ENCODE assay signal across 29 mouse cellular contexts in genomic region chr2:129176676-129177420, GRCm38 (mm10). TPM values are rescaled to one million over a fixed set of nuclear protein-coding genes. Genes with fewer than 3 reads are reported as not detected.
DNase-seq lines count a peak whose midpoint lies in the region; TF ChIP-seq lines count a peak whose summit lies in the region.
"Had no signal": no experiment of that assay in that cellular context is flagged by ENCODE, and none has a peak within 500 bp of the region (broad histone marks: within the 10 kb centered on the region; RNA-seq: fewer than 3 reads in every experiment).

No protein-coding gene starts in this region.

- H3K4me1 ChIP-seq in CH12.LX (ENCODE audit: control insufficient read depth in 1 of 2, insufficient read depth in 2 of 2) = peaks cover 16 to 74% of the 10 kb centered on the region in 2 experiments
- peaks cover 6% of the 10 kb centered on the region for H3K4me1 ChIP-seq in ES-Bruce4 (ENCODE audit: control insufficient read depth, insufficient read depth, low read length)
- H3K4me1 ChIP-seq: forebrain, embryonic 13.5 days; heart, embryonic 12.5 days; hindbrain, embryonic 15.5 days; stomach, embryonic 15.5 days had no signal

- no peaks in the 10 kb centered on the region for H3K9me3 ChIP-seq in CH12.LX (replicated peaks; ENCODE audit: low read length)
- H3K9me3 ChIP-seq in ES-Bruce4 (replicated peaks; ENCODE audit: control insufficient read depth, insufficient read depth, low read length, poor library complexity, severe bottlenecking) = no peaks in the 10 kb centered on the region
- H3K9me3 ChIP-seq: embryonic facial prominence, embryonic 10.5 days; embryonic facial prominence, embryonic 15.5 days; forebrain, embryonic 13.5 days; G1E; hindbrain, embryonic 15.5 days; kidney, embryonic 15.5 days; limb, embryonic 13.5 days; lung, embryonic 15.5 days; midbrain, embryonic 13.5 days; stomach, embryonic 15.5 days had no signal

- TF ChIP-seq EP300 in CH12.LX (IDR thresholded peaks at IDR 0.05; ENCODE audit: low read length) (no peak), ES-Bruce4 (IDR thresholded peaks at IDR 0.05; ENCODE audit: insufficient read depth, low read depth, low read length) (0 out of 2 replicates have a peak, but pooled peaks have one; percentile 34)

- in situ Hi-C loops in CH12.LX (cut with MboI; ENCODE audit: low pct_ligation_motif_present, low pct_unique_long_range_greater_than_20kb, low sequenced_read_pairs) = loop anchor here (5.0 kb wide), 1 partner anchor 80 kb away; no protein-coding TSS in a partner anchor

- no peak for DNase-seq in CH12.LX (ENCODE audit: extremely low read depth)
- peak; percentile 29 for DNase-seq in ZHBTc4 (ENCODE audit: low read depth, low spot score)
- peak; percentile 68 for DNase-seq in retina, postnatal 1 day
- DNase-seq in testis, postnatal 14 days (ENCODE audit: low spot score) = no peak
- no peak for DNase-seq in adrenal gland, adult 8-10 months
- no peak for DNase-seq in B cell, adult 2 months
- DNase-seq: adrenal gland, adult 2 months; cerebellum, adult 8-10 months; cerebellum, postnatal 25 days; gastrocnemius, postnatal 14 days; kidney, adult 18-20 months; kidney, postnatal 25 days; right cerebral cortex, postnatal 25 days; thymus, postnatal 14 days had no signal

- TF ChIP-seq CTCF in CH12.LX (conservative IDR thresholded peaks at IDR 0.05 in 1 of 2, IDR thresholded peaks at IDR 0.05 in 1 of 2; ENCODE audit: low read depth in 2 of 2, low read length in 2 of 2) (no peak), ES-Bruce4 (IDR thresholded peaks at IDR 0.05; ENCODE audit: low read depth, low read length) (no peak)

- no peaks in the 10 kb centered on the region for H3K27me3 ChIP-seq in CH12.LX (replicated peaks)
- H3K27me3 ChIP-seq in ES-Bruce4 (ENCODE audit: control insufficient read depth, insufficient read depth, low read length, poor library complexity, severe bottlenecking) = no peaks in the 10 kb centered on the region
- H3K27me3 ChIP-seq: embryonic facial prominence, embryonic 15.5 days; forebrain, embryonic 13.5 days; heart, embryonic 12.5 days; hindbrain, embryonic 15.5 days; kidney, embryonic 15.5 days; limb, embryonic 13.5 days; lung, embryonic 15.5 days; midbrain, embryonic 13.5 days; Patski; stomach, embryonic 15.5 days had no signal

- TF ChIP-seq POLR2A in CH12.LX (IDR thresholded peaks at IDR 0.05; ENCODE audit: low read depth, low read length) (no peak), ES-Bruce4 (IDR thresholded peaks at IDR 0.05; ENCODE audit: insufficient read depth, low read length) (no peak)

- no peak overlapping the region for H3K9ac ChIP-seq in CH12.LX (ENCODE audit: insufficient read depth, low read depth)
- H3K9ac ChIP-seq in ES-Bruce4 (ENCODE audit: low read depth, poor library complexity, severe bottlenecking) = no peak overlapping the region
- H3K9ac ChIP-seq: embryonic facial prominence, embryonic 15.5 days; forebrain, embryonic 13.5 days; heart, embryonic 12.5 days; hindbrain, embryonic 15.5 days; kidney, embryonic 15.5 days; limb, embryonic 13.5 days; lung, embryonic 15.5 days; midbrain, embryonic 13.5 days; stomach, embryonic 15.5 days had no signal

- peak overlapping the region; percentile 87 for H3K4me2 ChIP-seq in CH12.LX (ENCODE audit: insufficient read depth, low read depth, poor library complexity, severe bottlenecking)
- H3K4me2 ChIP-seq: embryonic facial prominence, embryonic 15.5 days; forebrain, embryonic 13.5 days; heart, embryonic 12.5 days; hindbrain, embryonic 15.5 days; kidney, embryonic 15.5 days; limb, embryonic 13.5 days; liver, embryonic 11.5 days; lung, embryonic 15.5 days; midbrain, embryonic 13.5 days; stomach, embryonic 15.5 days had no signal

- H3K4me3 ChIP-seq in CH12.LX (replicated peaks in 1 of 3; ENCODE audit: low read depth in 2 of 3, low read length in 2 of 3, poor library complexity in 1 of 3) = no peak overlapping the region
- no peak overlapping the region for H3K4me3 ChIP-seq in ES-Bruce4 (ENCODE audit: low read depth, low read length)
- H3K4me3 ChIP-seq: embryonic facial prominence, embryonic 10.5 days; embryonic facial prominence, embryonic 15.5 days; forebrain, embryonic 13.5 days; heart, embryonic 12.5 days; hindbrain, embryonic 15.5 days; kidney, embryonic 15.5 days; left cerebral cortex, adult 2 months; limb, embryonic 13.5 days; lung, embryonic 15.5 days; midbrain, embryonic 13.5 days; stomach, embryonic 15.5 days had no signal

- dilution Hi-C loops in CH12.LX (cut with MboI; ENCODE audit: extremely low pct_ligation_motif_present, extremely low pct_unique_long_range_greater_than_20kb, low sequenced_read_pairs) = no loop called here

- H3K27ac ChIP-seq in CH12.LX (ENCODE audit: insufficient read depth, low read depth) (peak overlapping the region; percentile 69), ES-Bruce4 (ENCODE audit: insufficient read depth, low read length) (peak overlapping the region; percentile 60)
- H3K27ac ChIP-seq: embryonic facial prominence, embryonic 10.5 days; embryonic facial prominence, embryonic 15.5 days; forebrain, embryonic 13.5 days; hindbrain, embryonic 15.5 days; kidney, embryonic 15.5 days; left cerebral cortex, adult 2 months; limb, embryonic 13.5 days; lung, embryonic 15.5 days; midbrain, embryonic 13.5 days; stomach, embryonic 15.5 days had no signal

- H3K36me3 ChIP-seq in CH12.LX (replicated peaks in 1 of 2; ENCODE audit: control insufficient read depth in 1 of 2, insufficient read depth in 1 of 2, low read length in 1 of 2) (no peaks in the 10 kb centered on the region), ES-Bruce4 (ENCODE audit: control insufficient read depth, insufficient read depth, low read length, poor library complexity, severe bottlenecking) (no peaks in the 10 kb centered on the region)
- H3K36me3 ChIP-seq: embryonic facial prominence, embryonic 10.5 days; embryonic facial prominence, embryonic 15.5 days; G1E; heart, embryonic 12.5 days; hindbrain, embryonic 15.5 days; kidney, embryonic 15.5 days; limb, embryonic 13.5 days; lung, embryonic 15.5 days; midbrain, embryonic 13.5 days; stomach, embryonic 15.5 days had no signal

- H3K79me2 ChIP-seq in CH12.LX (replicated peaks; ENCODE audit: control insufficient read depth, extremely low read depth, insufficient read depth, poor library complexity, severe bottlenecking) = no peaks in the 10 kb centered on the region

- TF ChIP-seq RAD21 in CH12.LX (IDR thresholded peaks at IDR 0.05; ENCODE audit: low read depth, low read length) = no peak

TF ChIP-seq in CH12.LX, 34 proteins besides CTCF, POLR2A, EP300 and RAD21:
- no peak for TF ChIP-seq RCOR1 (conservative IDR thresholded peaks at IDR 0.05; ENCODE audit: low read depth, low read length)
- TF ChIP-seq ZNF384 (IDR thresholded peaks at IDR 0.05; ENCODE audit: low read depth, low read length) = peak; percentile 79; the same call in 1 of the 2 replicates
TF ChIP-seq in CH12.LX: peak in this region for 1.

RNA-seq across cellular contexts. Expression of gene Slc20a1, which starts 21.7 kb away (rescaled TPM):
- 43.1 and 47.2 TPM in 2 replicates for total RNA-seq in CH12.LX (2012; rRNA removed)
- total RNA-seq in CH12.LX (2014; rRNA removed) = 72.1 and 77.3 TPM in 2 replicates
- 78.2 and 95.1 TPM in 2 replicates for polyA plus RNA-seq in CH12.LX (2012; ENCODE audit: insufficient read length, low read depth)
- polyA plus RNA-seq in ES-Bruce4 (2011; ENCODE audit: insufficient read depth, insufficient read length, low read depth, missing spikeins) = 224 and 225 TPM in 2 replicates
- total RNA-seq in adrenal gland, adult 8-10 months (2022) = 10 to 100 TPM; 14.9 to 27.6 (median 22.8) TPM

RNA-seq across cellular contexts. Expression of gene Chchd5, which starts 47.3 kb away (rescaled TPM):
- total RNA-seq in CH12.LX (2012; rRNA removed) = 14.3 and 24.1 TPM in 2 replicates
- total RNA-seq in CH12.LX (2014; rRNA removed) = 20.5 and 23.4 TPM in 2 replicates
- polyA plus RNA-seq in CH12.LX (2012; ENCODE audit: insufficient read length, low read depth) = 17.8 and 20.8 TPM in 2 replicates
- polyA plus RNA-seq in ES-Bruce4 (2011; ENCODE audit: insufficient read depth, insufficient read length, low read depth, missing spikeins) = 43.8 and 46.5 TPM in 2 replicates
- 10 to 100 TPM; 23.5 to 27.8 (median 24.9) TPM for total RNA-seq in adrenal gland, adult 8-10 months (2022)

Comparison
In these comparisons a context has a peak if more than half of its experiments do, and no peak if none do; other contexts are left out.
1. DNase-seq: peak in ZHBTc4 (single experiment) and retina, postnatal 1 day (single experiment); none in CH12.LX (single experiment), testis, postnatal 14 days (single experiment), adrenal gland, adult 8-10 months (single experiment) and B cell, adult 2 months (0 of 2).